Mouse (Mus musculus) CH12.LX (cell line): Measurements from ENCODE around the gene Prnp. TPM values are rescaled to one million over a fixed set of nuclear protein-coding genes. Genes with fewer than 3 reads are reported as not detected.

Source experiments
- DNase-seq: peaks from one replicate; pipeline ENCODE4 v3.0.0-alpha.2; 2013; ENCODE audit errors: extremely low read depth
- H3K27ac ChIP-seq: 2 replicates; pipeline ENCODE4 v1.5.1; 2012; ENCODE audit warnings: low read depth, mild to moderate bottlenecking, control low read depth, moderate library complexity; ENCODE audit not compliant: insufficient read depth
- H3K27me3 ChIP-seq: replicated peaks from 2 replicates; pipeline ENCODE3; 2012; ENCODE audit warnings: inconsistent platforms
- H3K36me3 ChIP-seq, 2 experiments: replicated peaks in 1 of 2; 2 replicates each; pipeline versions ENCODE3 to v1.6.1; 2012; ENCODE audit warnings: inconsistent platforms in 1 of 2, low read length in 1 of 2, mild to moderate bottlenecking in 1 of 2, mixed read lengths in 1 of 2, moderate library complexity in 1 of 2; ENCODE audit not compliant: control insufficient read depth in 1 of 2, insufficient read depth in 1 of 2
- H3K4me1 ChIP-seq, 2 experiments: 2 replicates each; pipeline ENCODE4 v1.6.1; 2012; ENCODE audit warnings: inconsistent platforms in 1 of 2, moderate library complexity in 1 of 2; ENCODE audit not compliant: insufficient read depth in 2 of 2, control insufficient read depth in 1 of 2
- H3K4me2 ChIP-seq: 2 replicates; pipeline ENCODE4 v1.6.1; 2012; ENCODE audit warnings: low read depth, mild to moderate bottlenecking, control low read depth; ENCODE audit not compliant: poor library complexity, insufficient read depth, severe bottlenecking
- H3K4me3 ChIP-seq, 3 experiments: fragments of 150-350 bp in 1 of 3; sonication (generic) in 1 of 3; replicated peaks in 1 of 3; 2 replicates each; pipeline versions ENCODE3 to v1.5.1; 2011 to 2012; ENCODE audit warnings: low read depth in 2 of 3, low read length in 2 of 3, mild to moderate bottlenecking in 2 of 3, moderate library complexity in 2 of 3, control low read depth in 1 of 3, improper control_type of control experiment in 1 of 3, inconsistent platforms in 1 of 3, mixed read lengths in 1 of 3; ENCODE audit not compliant: poor library complexity in 1 of 3
- H3K79me2 ChIP-seq: replicated peaks from 2 replicates; pipeline ENCODE4 v1.6.1; 2012; ENCODE audit warnings: mild to moderate bottlenecking, moderate library complexity; ENCODE audit not compliant: control insufficient read depth, poor library complexity, insufficient read depth, severe bottlenecking; ENCODE audit errors: extremely low read depth
- H3K9ac ChIP-seq: 2 replicates; pipeline ENCODE4 v1.6.1; 2012; ENCODE audit warnings: low read depth, mild to moderate bottlenecking, control low read depth, moderate library complexity; ENCODE audit not compliant: insufficient read depth
- H3K9me3 ChIP-seq: replicated peaks from 2 replicates; pipeline ENCODE3; 2012; ENCODE audit warnings: low read length, inconsistent platforms, mixed read lengths
- ELF1 ChIP-seq: IDR thresholded peaks from 2 replicates; pipeline ENCODE4 v1.6.1; 2014; ENCODE audit warnings: low read depth, mild to moderate bottlenecking, inconsistent platforms, low read length, improper control_type of control experiment
- MEF2A ChIP-seq: IDR thresholded peaks from 2 replicates; pipeline ENCODE4 v1.6.1; 2014; ENCODE audit warnings: low read depth, mild to moderate bottlenecking, inconsistent platforms, low read length, improper control_type of control experiment, borderline replicate concordance
- MXI1 ChIP-seq: IDR thresholded peaks from 2 replicates; pipeline ENCODE4 v1.6.1; 2011; ENCODE audit warnings: mild to moderate bottlenecking, low read depth, low read length, improper control_type of control experiment
- MYC ChIP-seq: IDR thresholded peaks from 2 replicates; pipeline ENCODE4 v1.6.1; 2011; ENCODE audit warnings: low read depth, mild to moderate bottlenecking, improper control_type of control experiment, low read length
- POLR2A ChIP-seq: IDR thresholded peaks from 2 replicates; pipeline ENCODE4 v1.6.1; 2011; ENCODE audit warnings: low read depth, mild to moderate bottlenecking, improper control_type of control experiment, low read length
- POLR2AphosphoS2 ChIP-seq: IDR thresholded peaks from 2 replicates; pipeline ENCODE4 v1.6.1; 2011; ENCODE audit warnings: low read depth, low read length, improper control_type of control experiment
- RAD21 ChIP-seq: IDR thresholded peaks from 2 replicates; pipeline ENCODE4 v1.6.1; 2011; ENCODE audit warnings: low read depth, mild to moderate bottlenecking, low read length, improper control_type of control experiment, moderate library complexity
- SIN3A ChIP-seq: IDR thresholded peaks from 2 replicates; pipeline ENCODE4 v1.6.1; 2012; ENCODE audit warnings: low read length, improper control_type of control experiment, inconsistent platforms
- SMC3 ChIP-seq: IDR thresholded peaks from 2 replicates; pipeline ENCODE4 v1.6.1; 2011; ENCODE audit warnings: low read depth, low read length, improper control_type of control experiment
- TCF12 ChIP-seq: IDR thresholded peaks from 2 replicates; pipeline ENCODE4 v1.6.1; 2014; ENCODE audit warnings: low read depth, mild to moderate bottlenecking, inconsistent platforms, low read length, improper control_type of control experiment
- USF1 ChIP-seq: IDR thresholded peaks from 2 replicates; pipeline ENCODE4 v1.6.1; 2014; ENCODE audit warnings: low read depth, mild to moderate bottlenecking, inconsistent platforms, low read length, improper control_type of control experiment
- ZMIZ1 ChIP-seq: IDR thresholded peaks from 2 replicates; pipeline ENCODE4 v1.6.1; 2012; ENCODE audit warnings: low read depth, mild to moderate bottlenecking, inconsistent platforms, low read length, improper control_type of control experiment
- dilution Hi-C: fragments of 300-500 bp; cut with MboI; formaldehyde crosslinking; loops from 2 replicates; pipeline ENCODE4 v1.14.3; 2020; ENCODE audit warnings: low sequenced_read_pairs; ENCODE audit not compliant: extremely low pct_unique_long_range_greater_than_20kb, extremely low pct_ligation_motif_present
- in situ Hi-C: fragments of 300-500 bp; cut with MboI; formaldehyde crosslinking; loops from 3 replicates; pipeline ENCODE4 v1.14.3; 2019; ENCODE audit warnings: low sequenced_read_pairs, low pct_ligation_motif_present, low pct_unique_long_range_greater_than_20kb, mixed read lengths
- polyA plus RNA-seq: library from polyadenylated mRNA; unstranded; fragments of >175 nt; gene quantifications from 2 replicates; pipeline ENCODE4 v1.2.1, GENCODE M21; 2012; ENCODE audit warnings: low read depth; ENCODE audit not compliant: insufficient read length
- total RNA-seq, 2 experiments: library from RNA; depleted of rRNA; stranded (reverse); fragments of 300-350 nt in 1 of 2; fragments of >200 nt in 1 of 2; gene quantifications; 2 replicates each; pipeline ENCODE4 v1.2.3; 2012 to 2014

Prnp gene
- total and polyA plus RNA-seq, 3 experiments: 4.5 to 6.4 (median 5.7) TPM

- Histone ChIP-seq H3K9ac (no peak overlapping the region), H3K27ac (no peak overlapping the region), H3K4me3 (no peak overlapping the region), H3K4me1 (peaks cover 2 to 16% of the 10 kb centered on the region in 2 experiments; a peak in 2 of 4 replicates), H3K36me3 (peaks cover 3 to 5% of the 10 kb centered on the region in 2 experiments), H3K9me3 (no peaks in the 10 kb centered on the region), H3K79me2 (no peaks in the 10 kb centered on the region), H3K4me2 (no peak overlapping the region), H3K27me3 (no peaks in the 10 kb centered on the region)
- DNase-seq: no peak
- TF ChIP-seq USF1 (no peak), SIN3A (no peak), ZMIZ1 (no peak), MEF2A (no peak)
- in situ Hi-C loops (loop anchor here (25.0 kb wide), 1 partner anchor 404 kb away; no protein-coding TSS in a partner anchor), dilution Hi-C loops (no loop called here)
Measured at GRCm38 (mm10) chr2:131941501-131941900, 31.8 kb downstream of the Prnp start.

- Histone ChIP-seq H3K4me3 (no peak overlapping the region), H3K27ac (no peak overlapping the region), H3K36me3 (no peaks in the 10 kb centered on the region), H3K27me3 (no peaks in the 10 kb centered on the region), H3K79me2 (no peaks in the 10 kb centered on the region), H3K9ac (no peak overlapping the region), H3K4me2 (no peak overlapping the region), H3K4me1 (peaks cover 0 to 11% of the 10 kb centered on the region in 2 experiments; a peak in 2 of 4 replicates), H3K9me3 (no peaks in the 10 kb centered on the region)
- dilution Hi-C loops (no loop called here), in situ Hi-C loops (loop anchor here (25.0 kb wide), 1 partner anchor 407 kb away; no protein-coding TSS in a partner anchor)
- no peak for TF ChIP-seq POLR2A
- no peak for TF ChIP-seq TCF12
- TF ChIP-seq POLR2AphosphoS2: no peak
- no peak for TF ChIP-seq SMC3
- no peak for DNase-seq
Measured at GRCm38 (mm10) chr2:131944370-131944769, 34.6 kb downstream of the Prnp start.

- Histone ChIP-seq H3K79me2 (no peaks in the 10 kb centered on the region), H3K4me3 (no peak overlapping the region), H3K9me3 (no peaks in the 10 kb centered on the region), H3K4me2 (no peak overlapping the region), H3K4me1 (peaks cover 3 to 13% of the 10 kb centered on the region in 2 experiments; a peak in 3 of 4 replicates), H3K9ac (no peak overlapping the region), H3K27me3 (no peaks in the 10 kb centered on the region), H3K27ac (no peak overlapping the region), H3K36me3 (no peaks in the 10 kb centered on the region)
- dilution Hi-C loops (no loop called here), in situ Hi-C loops (loop anchor here (25.0 kb wide), 1 partner anchor 408 kb away; no protein-coding TSS in a partner anchor)
- no peak for DNase-seq
- TF ChIP-seq RAD21: no peak
- no peak for TF ChIP-seq ELF1
- no peak for TF ChIP-seq MYC
- no peak for TF ChIP-seq MXI1
Measured at GRCm38 (mm10) chr2:131945225-131945624, 35.5 kb downstream of the Prnp start.
